Mouse (Mus musculus) telencephalon, adult 2 months (tissue): ENCODE results near the gene Tnfrsf25.
A peak's percentile ranks its signal among the peaks of the same experiment; 100 is the strongest.

Experiments
- DNase-seq: peaks from one replicate; pipeline ENCODE4 v3.0.0-alpha.2; 2011; ENCODE audit warnings: low read depth, low spot score

Tnfrsf25 gene

DNA sequence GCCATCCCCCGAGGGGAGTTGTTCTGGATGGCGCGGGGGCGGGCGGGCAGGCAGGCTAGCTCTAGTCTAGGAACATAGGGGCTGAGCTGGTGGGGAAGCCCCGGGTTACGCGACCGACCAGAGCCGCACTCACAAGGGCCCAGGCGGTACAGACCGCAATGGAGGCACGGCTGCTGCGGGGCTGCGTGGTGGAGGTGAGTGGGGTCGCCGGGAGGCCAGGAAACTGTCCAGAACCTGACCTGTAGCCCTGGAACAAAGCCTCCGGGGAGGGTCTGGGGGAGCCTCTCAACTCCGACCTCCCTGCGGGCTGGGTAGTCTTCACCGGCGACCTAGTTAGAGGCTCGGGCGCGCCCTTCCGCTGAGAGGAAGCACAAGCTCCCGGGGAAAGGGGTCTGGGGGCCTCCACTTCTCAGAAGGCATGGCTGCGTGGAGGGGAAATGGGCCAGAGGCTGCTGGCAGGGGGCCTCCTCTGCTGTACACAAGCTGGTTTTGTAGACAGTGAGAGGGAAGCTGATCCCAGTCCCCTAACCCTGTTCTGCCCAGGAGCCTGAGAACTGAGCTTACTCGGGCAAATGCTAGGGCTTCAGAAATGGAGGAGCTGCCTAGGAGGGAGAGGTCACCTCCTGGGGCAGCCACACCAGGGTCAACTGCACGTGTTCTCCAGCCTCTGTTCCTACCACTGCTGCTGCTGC, at the start of gene Tnfrsf25:
TSS of gene Tnfrsf25 (plus strand) at position 14 of the 692 bp plus-strand sequence.
- DNase-seq = no peak

DNA sequence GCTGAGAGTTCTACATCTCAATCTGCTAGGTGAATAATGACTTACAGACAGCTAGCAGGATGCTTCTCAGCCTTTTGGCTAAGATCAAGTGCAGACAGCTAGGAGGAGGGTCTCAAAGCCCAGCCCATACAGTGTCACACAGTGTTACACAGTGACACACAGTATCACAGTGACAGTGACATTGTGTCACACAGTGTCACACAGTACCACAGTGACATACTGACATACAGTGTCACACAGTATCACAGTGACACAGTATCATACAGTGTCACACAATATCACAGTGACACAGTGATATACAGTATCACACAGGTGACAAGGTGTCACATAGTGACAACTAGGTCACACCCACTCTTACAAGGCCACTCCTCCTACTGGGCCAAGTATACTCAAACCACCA, 48.5 kb upstream of the Tnfrsf25 start:
- DNase-seq = no peak

DNA sequence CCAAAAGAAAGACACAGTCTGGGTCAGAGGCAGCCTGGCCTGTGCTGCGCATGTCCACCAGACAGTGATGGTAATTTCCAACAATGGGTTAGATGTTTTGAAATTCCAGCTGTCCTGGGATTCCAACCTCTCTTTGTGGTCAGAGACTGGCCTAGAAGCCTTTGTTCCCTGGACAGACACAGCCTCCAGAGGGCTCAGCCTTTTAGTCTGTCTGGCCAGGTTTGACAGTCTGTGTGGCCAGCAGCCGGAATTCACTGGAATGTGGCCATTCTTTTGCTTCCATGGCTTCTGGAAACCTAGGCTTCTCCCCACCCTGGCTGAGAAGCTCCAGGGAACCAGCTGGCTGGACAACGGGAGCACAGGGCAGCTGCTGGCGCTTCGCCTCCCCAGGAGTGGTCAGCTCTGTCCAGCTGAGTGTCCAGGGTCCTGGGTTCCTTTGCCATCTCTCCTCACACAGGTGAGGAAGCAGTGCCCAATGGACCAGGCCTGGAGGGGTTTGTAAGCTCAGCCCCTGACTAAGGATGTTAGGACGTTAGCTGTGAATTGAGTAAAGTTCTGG, 47.5 kb upstream of the Tnfrsf25 start:
- no peak for DNase-seq

DNA sequence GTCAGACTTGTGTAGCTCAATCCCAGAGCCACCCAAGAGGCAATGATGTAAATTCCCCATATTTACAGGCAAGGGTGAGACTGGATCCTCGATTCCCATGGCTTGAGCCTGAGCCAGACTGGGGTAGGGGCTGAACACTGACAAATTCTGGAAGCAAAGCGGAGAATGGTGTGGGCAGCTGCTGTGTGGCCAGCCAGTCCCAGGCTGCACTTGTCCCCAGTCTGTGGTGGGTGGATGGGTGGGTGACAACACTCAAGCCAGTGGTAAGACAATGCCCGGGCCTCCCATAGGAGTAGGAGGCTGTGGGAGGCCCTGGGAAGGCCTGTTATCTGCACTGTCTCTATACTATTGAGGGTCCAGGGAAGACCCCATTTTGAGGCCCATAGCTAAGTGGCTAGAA, 46.5 kb upstream of the Tnfrsf25 start:
- no peak for DNase-seq

DNA sequence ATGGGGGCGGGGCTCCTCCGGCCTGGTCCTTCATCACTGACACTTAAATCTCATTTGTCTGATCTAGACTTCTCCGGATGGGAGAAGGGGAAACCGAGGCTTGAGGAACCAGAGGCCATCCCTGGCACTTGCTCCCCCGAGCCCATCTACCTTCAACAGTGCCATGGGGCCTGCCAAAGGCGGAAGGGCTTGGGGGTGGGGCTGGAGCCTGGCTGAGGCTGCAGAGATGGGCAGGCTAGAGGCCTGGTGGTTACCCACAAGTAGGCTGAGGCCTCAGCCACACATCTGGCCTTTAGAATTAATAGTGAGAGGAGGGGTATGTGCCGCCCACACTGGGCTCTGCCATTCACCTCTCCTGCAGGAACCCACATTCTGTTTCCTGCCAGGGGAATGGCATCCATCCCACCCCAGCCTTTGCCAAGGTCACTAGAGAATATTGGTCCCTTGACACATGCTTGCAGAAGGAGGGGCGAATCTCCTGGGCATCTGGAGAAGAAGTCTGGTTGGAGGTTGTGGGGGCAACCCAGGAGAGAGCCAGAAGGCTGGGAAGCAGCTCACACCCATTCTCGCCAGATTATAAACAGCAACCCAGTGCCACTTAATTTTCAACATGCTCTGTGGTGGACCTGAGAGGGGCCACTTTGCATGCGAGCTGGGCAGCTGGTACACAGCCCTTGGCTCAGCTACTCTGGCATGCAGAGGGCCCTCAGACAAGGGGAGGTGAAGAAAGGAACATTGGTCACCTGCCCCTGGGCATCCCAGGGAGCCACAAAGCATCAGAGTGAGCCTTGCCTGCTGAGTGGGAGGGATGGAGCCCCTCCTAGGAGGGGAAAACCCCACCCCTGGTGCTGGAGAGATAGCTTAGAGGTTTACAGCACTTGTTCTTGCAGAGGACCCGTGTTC, 45.0 kb upstream of the Tnfrsf25 start:
- DNase-seq = no peak

DNA sequence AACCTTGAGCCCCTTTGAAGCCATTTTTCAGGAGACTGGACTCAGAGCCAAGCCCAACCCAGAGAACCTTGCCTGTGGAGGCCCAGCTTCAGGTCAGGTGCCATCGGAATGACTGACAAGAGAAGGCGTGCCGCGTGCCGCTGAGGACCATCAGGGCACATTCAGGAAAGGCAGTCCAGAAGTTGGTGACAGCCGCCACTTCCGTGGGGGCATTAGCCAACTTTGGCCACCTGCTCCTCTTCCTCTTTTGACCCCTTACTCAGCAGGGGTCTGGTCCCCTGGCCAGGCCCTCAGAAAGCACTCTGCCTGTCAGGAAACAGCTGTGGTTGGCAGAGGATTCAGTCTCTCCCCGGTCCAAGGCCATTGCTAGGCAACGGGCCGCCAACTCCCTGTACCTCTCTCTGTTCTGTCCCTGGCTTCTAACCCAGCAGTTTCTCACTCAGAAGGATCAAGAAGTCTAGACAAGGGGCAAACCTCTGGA, 43.6 kb upstream of the Tnfrsf25 start, which contains the start of gene Plekhg5:
TSS of gene Plekhg5 (plus strand) at position 378 of the 481 bp plus-strand sequence.
- DNase-seq = no peak

DNA sequence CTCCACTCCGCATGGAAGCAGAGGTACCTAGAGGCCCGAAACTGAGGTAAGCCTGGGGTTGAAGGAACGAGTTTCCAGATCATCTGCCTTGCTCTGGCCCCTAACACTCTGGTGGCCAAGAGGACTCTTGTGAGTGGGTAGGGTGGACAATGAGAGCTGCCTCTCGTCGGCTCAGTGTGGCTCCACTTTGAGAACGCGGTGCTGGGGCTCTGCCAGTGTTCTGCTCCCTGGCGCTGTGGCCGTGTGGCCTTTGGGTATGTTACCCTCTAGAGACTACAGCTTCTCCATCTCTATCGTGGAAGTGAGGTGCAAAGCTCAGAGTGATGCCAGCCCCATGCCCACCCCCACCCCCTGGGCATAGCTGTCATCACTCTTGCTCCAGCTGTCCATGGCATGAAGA, 43.1 kb upstream of the Tnfrsf25 start:
- DNase-seq = no peak

DNA sequence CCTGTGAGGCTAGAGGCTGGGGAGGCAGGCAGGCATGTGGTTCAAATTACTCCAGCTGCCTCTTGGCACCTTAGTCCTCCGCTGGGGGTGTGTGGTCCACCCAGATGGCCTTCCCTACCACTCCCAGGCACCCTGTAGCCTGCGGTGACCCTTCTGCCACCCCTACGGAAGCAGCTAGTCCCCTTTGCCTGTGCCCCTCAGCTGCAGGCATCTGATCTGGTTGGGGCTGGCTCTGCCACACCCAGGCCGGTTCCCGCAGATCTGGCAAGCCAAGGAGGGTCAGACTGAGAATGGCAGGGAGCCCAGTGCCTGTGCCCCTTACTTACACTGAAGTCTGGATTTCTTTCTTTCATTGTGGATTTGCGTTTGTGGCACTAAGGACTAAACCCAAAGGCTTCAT, 42.0 kb upstream of the Tnfrsf25 start:
- DNase-seq = no peak

DNA sequence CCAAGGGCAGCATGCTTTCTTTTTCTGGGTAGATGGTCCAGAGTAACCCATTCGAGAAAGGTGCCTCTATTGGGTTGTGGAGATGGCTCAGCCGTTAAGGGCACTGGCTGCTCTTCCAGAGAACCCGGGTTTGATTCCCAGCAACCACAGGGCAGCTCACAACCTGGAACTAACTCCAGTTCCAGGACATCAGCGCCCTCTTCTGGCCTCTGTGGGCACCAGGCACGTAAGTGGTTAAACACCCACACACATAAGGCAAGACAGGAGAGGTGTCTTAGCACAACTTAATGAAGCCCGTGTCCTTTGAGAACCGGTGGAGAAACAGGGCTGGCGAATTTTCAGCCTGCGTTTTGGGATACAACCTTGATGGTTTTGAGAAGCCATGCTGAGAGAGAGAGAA, 41.2 kb upstream of the Tnfrsf25 start:
- DNase-seq = no peak

DNA sequence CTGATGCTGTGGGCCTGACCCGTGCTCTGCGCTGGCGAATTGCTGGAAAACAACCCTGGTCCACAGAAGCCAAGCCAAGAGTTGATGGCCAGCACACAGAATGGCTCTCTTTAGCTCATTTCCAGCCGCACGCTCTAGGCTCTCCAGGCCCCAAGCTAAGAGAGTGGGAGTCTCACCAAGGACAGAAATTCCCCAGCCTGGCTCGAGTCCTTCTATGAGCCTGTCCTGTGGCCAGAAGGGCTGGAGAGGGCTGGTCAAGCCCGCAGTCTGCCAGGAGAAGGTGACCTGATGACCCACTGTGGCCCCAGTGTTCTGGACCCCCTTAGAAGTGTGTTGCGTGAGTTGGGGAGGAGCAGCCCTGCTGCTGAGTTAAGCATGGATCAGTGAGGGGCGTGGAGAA, 38.5 kb upstream of the Tnfrsf25 start:
- DNase-seq = no peak

DNA sequence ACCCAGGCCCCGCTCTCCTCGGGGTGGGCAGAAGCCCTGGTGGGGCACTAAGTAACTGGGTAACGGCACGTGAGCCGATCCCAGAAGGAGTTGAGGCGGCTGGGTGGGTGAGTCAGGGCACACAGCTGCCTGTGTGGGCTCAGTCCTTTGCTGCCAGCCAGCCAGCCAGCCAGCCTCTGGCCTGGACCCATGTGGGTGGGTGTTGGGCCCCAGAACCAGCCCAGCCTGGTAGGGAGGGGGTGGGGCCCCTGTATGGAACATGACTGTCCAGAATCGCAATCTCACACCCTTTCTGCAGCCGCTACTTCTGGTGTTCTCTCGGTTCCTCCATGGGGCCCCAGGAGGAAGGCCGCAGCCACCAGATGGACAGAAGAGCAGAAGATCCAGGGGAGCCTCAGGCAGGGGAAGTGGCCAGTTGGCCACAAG, 37.6 kb upstream of the Tnfrsf25 start:
- DNase-seq = no peak

DNA sequence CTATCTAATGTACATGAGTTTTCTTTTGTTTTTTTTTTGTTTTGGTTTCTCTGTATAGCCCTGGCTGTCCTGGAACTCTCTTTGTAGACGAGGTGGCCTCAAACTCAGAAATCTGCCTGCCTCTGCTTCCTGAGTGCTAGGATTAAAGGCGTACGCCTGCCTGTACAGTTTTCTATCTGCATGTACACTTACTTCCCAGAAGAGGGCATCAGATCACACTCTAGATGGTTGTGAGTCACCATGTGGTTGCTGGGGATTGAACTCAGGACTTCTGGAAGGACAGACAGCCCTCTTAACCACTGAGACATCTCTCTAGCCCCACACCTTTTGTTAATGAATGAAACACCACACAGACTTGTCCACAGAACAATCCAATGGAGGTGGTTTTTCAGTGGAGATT, 36.5 kb upstream of the Tnfrsf25 start:
- DNase-seq = no peak

DNA sequence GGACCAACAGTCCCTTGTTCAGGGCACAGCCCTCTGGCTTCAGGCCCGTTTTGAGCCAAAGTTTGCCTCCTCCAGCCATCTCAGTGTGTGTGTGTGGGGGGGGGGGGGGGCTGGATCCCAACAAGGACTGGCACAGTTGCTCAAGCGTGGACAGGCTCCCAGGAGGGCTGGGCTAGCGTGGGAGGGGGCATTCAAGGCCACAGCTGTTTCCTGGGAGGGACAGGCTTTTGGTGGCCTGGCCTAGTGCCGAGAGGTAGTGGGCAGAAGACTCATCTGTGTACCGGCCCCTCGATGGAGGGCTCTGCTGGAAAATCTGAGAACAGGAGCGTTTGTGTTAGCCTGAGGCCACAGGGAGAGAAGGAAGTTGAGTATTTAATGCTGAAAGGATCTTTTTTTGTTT, 35.8 kb upstream of the Tnfrsf25 start:
- DNase-seq = no peak

DNA sequence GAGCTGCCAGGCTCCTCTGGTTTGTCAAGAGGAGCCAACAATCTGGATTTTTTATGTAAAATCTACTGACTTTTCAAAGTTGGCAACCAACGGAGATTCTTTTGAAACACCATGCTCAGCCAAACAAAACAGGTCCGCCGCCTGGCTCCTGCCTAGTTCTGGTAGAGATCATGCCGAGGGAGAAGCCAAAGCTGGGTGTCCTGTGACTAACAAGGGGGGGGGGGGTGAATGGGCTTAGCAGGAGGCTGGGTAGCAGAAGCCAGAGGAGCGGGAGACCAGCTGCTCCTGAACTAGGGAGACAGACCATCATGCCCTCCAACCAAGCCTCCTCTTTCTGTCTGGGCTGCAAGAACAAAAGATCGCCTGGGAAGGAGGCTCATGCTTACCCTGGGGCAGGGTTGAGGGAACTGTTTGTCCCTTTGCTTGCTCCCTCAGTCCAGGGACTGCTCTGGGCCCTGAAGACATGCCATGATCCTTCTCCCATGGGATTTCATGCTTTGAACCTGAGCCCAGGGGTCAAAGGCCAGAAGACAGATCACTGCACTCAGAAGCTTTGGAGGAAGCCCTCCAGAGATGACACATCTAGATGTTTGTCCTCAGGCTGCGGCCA, 32.0 kb upstream of the Tnfrsf25 start:
- DNase-seq = no peak

DNA sequence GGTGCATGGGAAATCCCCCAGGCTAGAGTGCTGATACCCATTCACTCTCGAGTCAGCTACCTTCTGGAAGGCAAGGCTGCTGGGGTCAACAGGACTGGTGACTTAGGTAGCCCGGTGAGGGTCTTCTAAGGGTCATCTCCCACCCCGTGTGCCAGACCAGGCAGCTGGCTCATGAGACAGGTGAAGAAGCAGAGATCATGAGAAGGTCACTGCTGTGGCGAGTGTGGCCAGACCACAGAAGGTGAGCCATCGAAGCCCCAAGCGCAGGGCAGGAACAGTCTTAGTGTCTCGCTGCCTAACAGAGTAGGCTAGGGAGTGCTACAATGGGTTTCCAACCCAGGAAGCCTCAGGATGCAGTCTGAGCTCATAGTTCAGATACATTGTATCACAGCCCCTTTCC, 31.1 kb upstream of the Tnfrsf25 start:
- no peak for DNase-seq

DNA sequence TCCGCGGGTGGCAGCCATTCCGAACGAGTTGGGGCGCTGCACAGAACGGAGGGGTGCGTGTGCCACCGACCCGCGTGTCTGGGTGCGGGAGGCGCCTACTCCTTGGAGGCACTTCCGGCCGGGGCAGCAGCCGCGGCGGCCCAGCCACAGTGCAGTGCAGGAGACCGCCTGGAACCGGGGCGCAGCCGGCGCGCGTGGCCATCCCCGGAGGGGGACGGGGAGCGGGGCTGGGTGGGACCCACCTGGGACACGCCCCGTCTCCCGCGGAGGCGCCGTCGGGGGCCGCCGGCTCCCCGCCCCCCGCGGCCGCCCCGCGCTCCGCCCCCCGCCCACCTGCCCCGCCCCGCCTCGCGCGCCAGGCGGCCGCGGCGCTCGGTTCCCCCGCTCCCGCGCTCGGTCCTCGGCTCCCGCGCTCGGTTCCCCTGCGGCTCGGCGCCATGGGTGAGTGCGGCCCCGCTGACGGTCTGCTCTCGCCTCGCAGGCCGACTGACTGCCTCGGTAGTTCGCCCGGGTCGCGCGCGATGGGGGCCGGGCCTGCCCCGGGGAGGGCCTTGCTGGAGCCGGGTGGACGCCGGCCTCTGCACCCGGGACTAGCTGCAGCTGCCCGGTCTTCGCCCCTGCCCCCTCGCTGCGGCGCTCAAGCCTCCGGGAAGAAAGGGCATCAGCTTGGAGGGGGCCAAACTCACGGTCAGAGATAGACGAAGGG, 29.1 kb upstream of the Tnfrsf25 start:
- no peak for DNase-seq

DNA sequence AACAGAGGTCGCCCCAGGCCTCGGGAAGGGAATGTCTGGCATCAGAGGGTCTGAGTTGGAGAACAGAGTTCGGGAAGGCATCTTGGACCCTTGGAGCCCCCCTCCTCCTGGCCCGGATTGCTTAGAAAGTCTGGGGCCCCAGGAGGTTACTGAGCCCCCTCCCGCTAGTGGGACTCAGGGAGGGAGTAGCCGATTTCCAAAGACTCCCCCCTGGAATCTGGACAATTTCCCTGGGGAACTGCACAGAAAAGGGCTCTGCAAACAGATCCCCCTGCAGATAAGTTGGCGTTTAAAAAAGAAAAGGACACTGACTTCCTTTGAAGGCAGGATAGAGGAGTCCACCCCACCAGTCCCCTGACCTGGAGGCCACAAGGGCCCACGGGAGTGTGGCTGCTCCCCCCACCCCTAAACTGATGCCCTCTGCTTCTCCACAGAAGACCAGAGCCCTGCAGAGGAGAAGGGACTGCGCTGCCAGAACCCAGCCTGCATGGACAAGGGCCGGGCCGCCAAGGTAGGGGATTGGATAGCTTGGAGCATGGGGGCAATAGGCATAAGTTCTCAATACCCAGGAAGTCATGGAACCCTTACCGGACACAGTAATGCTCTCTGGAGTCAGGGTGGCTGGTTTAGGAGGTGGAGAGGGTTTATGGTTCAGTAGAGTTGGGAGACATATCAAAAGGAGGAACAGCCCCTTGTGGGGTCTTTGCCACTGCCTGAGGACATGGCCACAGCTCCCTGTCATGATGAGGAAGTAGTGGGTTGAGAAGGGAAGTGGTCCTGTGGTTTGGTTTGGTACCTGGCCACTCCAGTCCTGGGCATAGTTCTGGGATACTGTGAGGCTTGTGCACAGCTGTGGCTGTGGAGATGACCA, 28.3 kb upstream of the Tnfrsf25 start:
- no peak for DNase-seq

DNA sequence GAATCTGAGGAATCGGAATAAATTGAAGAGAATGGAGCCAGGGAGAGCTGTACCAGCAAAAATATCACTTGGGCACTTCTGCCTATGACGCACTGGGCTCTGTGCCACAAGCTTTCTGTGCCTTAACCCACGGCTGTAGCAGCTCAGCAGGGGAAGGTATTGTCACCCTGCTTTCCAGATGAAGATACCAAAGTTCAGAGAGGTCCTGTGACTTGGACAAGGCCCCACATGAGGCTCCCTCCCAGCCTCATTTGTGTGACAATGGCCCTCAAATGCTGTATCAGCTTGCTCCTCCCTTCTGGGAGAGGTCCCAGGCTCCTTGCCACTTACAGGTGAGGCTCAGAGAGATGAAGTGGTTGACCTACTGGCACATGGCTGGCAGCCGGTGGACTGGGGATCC, 27.6 kb upstream of the Tnfrsf25 start:
- no peak for DNase-seq

DNA sequence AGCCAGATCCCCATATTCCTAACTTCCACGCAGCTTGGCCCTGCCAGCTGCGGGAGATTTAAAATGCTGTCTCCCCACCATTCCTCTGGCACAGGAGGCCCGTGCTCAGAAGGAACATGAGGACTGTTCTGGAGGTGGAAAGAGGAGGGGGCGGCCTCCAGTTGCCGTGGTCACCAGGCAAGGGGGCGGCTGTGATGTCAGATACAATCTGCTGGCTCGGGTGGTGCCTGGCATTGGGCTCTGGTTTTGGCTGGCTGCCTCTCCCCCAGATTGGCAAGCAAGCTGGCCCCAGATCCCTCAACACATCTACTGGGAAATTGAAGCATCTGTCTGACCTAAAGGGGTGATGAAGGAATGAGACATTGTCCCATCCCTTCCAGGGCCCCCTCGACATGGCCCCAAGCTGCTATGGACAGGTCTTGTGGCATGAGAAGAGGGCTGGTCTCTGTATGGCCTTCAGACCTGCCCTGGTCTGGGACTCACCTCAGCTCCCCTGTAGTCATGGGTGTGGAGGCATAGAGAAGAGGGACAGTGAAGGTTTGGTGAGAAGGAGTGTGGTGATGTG, 27.1 kb upstream of the Tnfrsf25 start:
- DNase-seq = peak; percentile 86

DNA sequence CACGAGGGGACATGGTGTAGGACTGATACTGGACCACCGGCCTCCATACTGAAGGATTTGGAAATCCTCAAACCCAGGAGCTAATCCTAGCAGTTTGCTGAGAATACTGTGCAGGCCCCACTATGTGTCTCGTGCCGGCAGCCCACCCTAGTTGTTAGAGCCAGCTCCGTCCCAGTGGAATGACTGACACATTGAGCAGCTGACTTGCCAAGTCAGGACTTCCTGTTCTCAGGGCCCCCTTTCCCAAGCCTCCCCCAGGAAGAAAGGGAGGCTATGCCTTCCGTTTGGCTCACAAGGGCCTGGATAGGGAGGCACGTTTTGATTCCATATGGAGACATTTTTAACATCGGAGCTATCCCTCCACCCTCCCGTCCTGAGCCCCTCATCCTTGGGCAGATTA, 25.5 kb upstream of the Tnfrsf25 start:
- DNase-seq = no peak
